Mouse (Mus musculus) testis, adult 2 months (tissue): ENCODE measurements around the gene Ggt5.

Experiments used
- CTCF ChIP-seq: fragments of 200-500 bp; IDR thresholded peaks from 2 replicates; pipeline ENCODE4 v1.5.1; 2012; ENCODE audit warnings: low read depth, mild to moderate bottlenecking, inconsistent platforms, low read length, moderate library complexity; ENCODE audit not compliant: control insufficient read depth, insufficient read depth, insufficient replicate concordance
- POLR2A ChIP-seq: fragments of 200-500 bp; IDR thresholded peaks from 2 replicates; pipeline ENCODE4 v1.6.1; 2012; ENCODE audit warnings: low read depth, mild to moderate bottlenecking, inconsistent platforms, low read length, moderate library complexity; ENCODE audit not compliant: control insufficient read depth

DNA sequence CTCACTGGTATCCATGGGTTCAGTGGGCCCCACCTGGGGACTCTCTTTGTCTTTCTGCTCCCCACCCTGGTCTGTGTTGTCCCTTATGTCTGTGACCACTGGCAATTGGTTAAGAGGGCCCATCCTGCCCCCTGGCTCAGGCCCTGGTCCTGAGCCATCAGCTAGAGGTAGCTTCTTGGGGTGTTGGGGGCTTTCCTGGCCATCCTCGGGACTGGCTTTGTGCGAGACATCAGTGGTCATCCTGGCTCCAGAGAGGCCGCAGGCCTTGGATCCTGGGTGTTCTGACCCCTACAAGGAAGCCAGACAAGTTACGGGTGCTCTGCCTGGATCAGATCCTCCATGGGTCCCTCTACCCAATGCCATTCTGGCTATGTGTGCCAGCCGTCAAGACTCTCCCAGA, 68.0 kb downstream of the Ggt5 start:
- TF ChIP-seq CTCF (no peak), POLR2A (no peak)
